Mouse (Mus musculus): Measurements from ENCODE around the gene Tmem38b. TPM values are rescaled to one million over a fixed set of nuclear protein-coding genes. Genes with fewer than 3 reads are reported as not detected.

Tmem38b gene
- total RNA-seq, 2 experiments from 2014 or later: 53.6 to 56.6 TPM

GRCm38 (mm10) chr4:53884351-53885245 is 58.8 kb downstream of the Tmem38b start:
- no peak for DNase-seq

GRCm38 (mm10) chr4:53886342-53887088 is 60.7 kb downstream of the Tmem38b start:
- DNase-seq: peak; percentile 28

GRCm38 (mm10) chr4:53895335-53895734 is 69.5 kb downstream of the Tmem38b start:
- DNase-seq: no peak

DNA sequence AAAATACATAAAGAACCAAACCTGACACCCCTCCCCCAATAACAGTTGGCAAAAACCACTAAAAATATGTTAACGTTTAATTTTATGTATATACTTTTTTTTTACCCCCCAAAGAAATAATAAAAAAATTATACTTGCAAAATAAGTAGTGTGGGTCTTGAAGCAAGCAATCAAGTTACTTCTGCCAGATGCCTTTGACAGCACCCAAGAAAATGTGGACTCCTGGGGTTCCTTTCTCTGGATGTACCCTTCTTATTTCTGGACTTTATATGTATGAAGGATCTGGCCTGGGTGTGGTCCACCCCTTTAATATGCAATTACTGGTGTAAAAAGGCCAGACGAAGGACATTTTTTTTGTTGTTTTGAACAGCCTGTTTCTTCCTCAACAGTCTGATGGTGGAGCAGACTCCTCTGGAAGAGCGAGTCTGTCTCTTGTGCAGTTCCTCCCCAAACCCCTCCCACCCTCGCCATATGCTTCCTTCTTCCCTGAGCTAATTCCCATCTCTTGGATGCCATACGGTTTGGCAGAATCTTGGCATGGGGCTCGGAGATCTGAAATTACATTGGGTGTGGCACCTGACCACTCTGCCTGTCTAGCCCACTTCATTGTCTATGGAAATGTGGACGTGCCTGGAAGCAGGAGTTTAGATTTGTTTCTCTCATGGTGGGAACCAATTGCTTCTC is 70.4 kb downstream of the Tmem38b start:
- DNase-seq: no peak

GRCm38 (mm10) chr4:53900386-53900971 is 74.6 kb downstream of the Tmem38b start:
- DNase-seq: no peak

DNA sequence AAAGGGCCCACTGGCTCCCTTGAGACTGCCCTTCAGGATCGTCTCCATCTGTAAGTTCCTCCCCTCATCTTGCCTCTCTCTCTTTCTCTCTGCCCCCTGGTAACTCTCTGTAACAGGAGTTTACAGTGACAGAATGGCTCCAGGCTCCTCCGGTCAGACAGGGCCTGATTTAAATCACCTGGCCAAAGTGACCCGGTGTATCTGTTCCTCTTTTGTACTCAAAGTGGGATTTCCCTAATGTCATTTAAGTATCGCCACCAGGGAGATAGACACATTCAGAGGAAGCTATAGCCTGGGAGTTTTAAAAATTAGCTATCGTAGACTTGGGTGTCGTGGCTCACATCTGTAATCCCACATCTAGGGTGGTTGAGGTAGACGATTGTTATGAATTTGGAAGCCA is 78.5 kb downstream of the Tmem38b start:
- DNase-seq: no peak

GRCm38 (mm10) chr4:53905537-53905936 is 79.7 kb downstream of the Tmem38b start:
- DNase-seq: no peak

- no peak for DNase-seq
Measured at GRCm38 (mm10) chr4:53907071-53907470, 81.2 kb downstream of the Tmem38b start.

Other genes with a start within 250 kb of the Tmem38b start
- 10 to 100 TPM; 23.7 to 32.5 TPM for gene Fsd1l, start 194.6 kb upstream of the Tmem38b start, total RNA-seq (2021)
- 1 to 10 TPM; 7.5 to 9.1 TPM for gene Fktn, start 112.0 kb upstream of the Tmem38b start, total RNA-seq (2021)
- under 1 TPM; 0.79 to 0.80 TPM for gene Tal2, start 46.3 kb upstream of the Tmem38b start, total RNA-seq (2021)

Measured in gastrocnemius, postnatal 10 days (tissue).